Mouse (Mus musculus) thymus, postnatal 0 days (tissue): ENCODE measurements around the gene Zbp1. TPM values are rescaled to one million over a fixed set of nuclear protein-coding genes. Genes with fewer than 3 reads are reported as not detected.

Experiments
- polyA plus RNA-seq: library from polyadenylated mRNA; unstranded; fragments of >200 nt; fragmentation: Nextera tagmentation; extraction: Ambion mirVana; gene quantifications from 2 replicates; pipeline ENCODE4 v1.2.1, GENCODE M21; 2015

Zbp1 gene
- polyA plus RNA-seq, 1 experiment from 2014 or later, result 52.8 TPM

Other genes starting within 250 kb of the Zbp1 start
- gene Spo11, start 241.2 kb downstream of the Zbp1 start, polyA plus RNA-seq, result 66.2 and 75.4 TPM in 2 replicates
- 138 and 142 TPM in 2 replicates for gene Rae1, start 218.8 kb downstream of the Zbp1 start, polyA plus RNA-seq
- 144 and 151 TPM in 2 replicates for gene Rbm38, start 198.4 kb downstream of the Zbp1 start, polyA plus RNA-seq
- gene Ctcfl, start 99.4 kb downstream of the Zbp1 start, polyA plus RNA-seq, result 0.21 and 0.26 TPM in 2 replicates
- gene Pck1, start 65.9 kb downstream of the Zbp1 start, polyA plus RNA-seq, result 0.51 and 1.6 TPM in 2 replicates
- gene Pmepa1, start 57.6 kb upstream of the Zbp1 start, polyA plus RNA-seq, result 3.1 and 4.2 TPM in 2 replicates